In the genomic region with DNA sequence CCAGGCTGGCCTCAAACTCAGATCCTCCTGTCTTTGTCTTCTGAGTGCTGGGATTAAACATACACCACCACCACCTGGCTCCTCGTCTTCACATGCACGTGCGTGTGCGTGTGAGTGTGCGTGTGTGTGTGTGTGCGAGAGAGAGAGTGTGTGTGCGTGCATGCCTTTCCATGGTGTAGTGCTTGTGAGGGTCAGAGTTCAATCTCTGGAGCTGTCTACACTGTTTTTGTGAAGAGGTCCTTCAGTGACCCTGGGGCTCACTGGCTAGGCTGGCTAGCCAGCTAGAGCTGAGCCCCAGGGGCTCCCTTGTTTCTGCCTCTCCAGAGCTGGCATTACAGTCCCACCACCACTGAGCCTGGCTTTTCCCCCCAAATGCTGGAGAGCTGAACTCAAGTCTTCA, we compare ENCODE assay signal across 25 mouse cellular contexts. TPM values are rescaled to one million over a fixed set of nuclear protein-coding genes. Genes with fewer than 3 reads are reported as not detected.
"Had no signal": no experiment of that assay in that cellular context is flagged by ENCODE, and none has a peak within 500 bp of the region (broad histone marks: within the 10 kb centered on the region; RNA-seq: fewer than 3 reads in every experiment).

No protein-coding gene starts in this region.

- H3K4me1 ChIP-seq: intestine, embryonic 15.5 days; liver, embryonic 13.5 days; midbrain, embryonic 15.5 days; neural tube, embryonic 12.5 days; neural tube, embryonic 15.5 days had no signal

- H3K27ac ChIP-seq: intestine, embryonic 15.5 days; left cerebral cortex, adult 2 months; liver, embryonic 13.5 days; midbrain, embryonic 15.5 days; neural tube, embryonic 12.5 days; neural tube, embryonic 15.5 days; stomach, postnatal 0 days had no signal

- H3K9ac ChIP-seq: intestine, embryonic 15.5 days; liver, embryonic 13.5 days; midbrain, embryonic 15.5 days; neural tube, embryonic 12.5 days; neural tube, embryonic 15.5 days had no signal

- H3K9me3 ChIP-seq: intestine, embryonic 15.5 days; liver, embryonic 13.5 days; midbrain, embryonic 15.5 days; neural tube, embryonic 12.5 days; neural tube, embryonic 15.5 days had no signal

- ATAC-seq: intestine, embryonic 15.5 days had no signal

- H3K4me2 ChIP-seq: intestine, embryonic 15.5 days; liver, embryonic 13.5 days; midbrain, embryonic 15.5 days; neural tube, embryonic 12.5 days; neural tube, embryonic 15.5 days had no signal

- H3K36me3 ChIP-seq: intestine, embryonic 15.5 days; liver, embryonic 13.5 days; midbrain, embryonic 10.5 days; midbrain, embryonic 15.5 days; neural tube, embryonic 12.5 days; neural tube, embryonic 15.5 days had no signal

- DNase-seq: kidney, adult 18-20 months; layer of hippocampus, postnatal 36 days; liver, embryonic 13.5 days; lung, adult 2 months; lung, postnatal 14 days; lung, postnatal 4 days; right cerebral cortex, adult 18-20 months; right cerebral cortex, postnatal 14 days; thymus, adult 2 months; thymus, postnatal 14 days; thymus, postnatal 4 days had no signal

- H3K4me3 ChIP-seq: intestine, embryonic 15.5 days; left cerebral cortex, adult 2 months; liver, embryonic 13.5 days; midbrain, embryonic 10.5 days; midbrain, embryonic 15.5 days; neural tube, embryonic 12.5 days; neural tube, embryonic 15.5 days had no signal

- H3K27me3 ChIP-seq: intestine, embryonic 15.5 days; midbrain, embryonic 15.5 days; neural tube, embryonic 12.5 days; neural tube, embryonic 15.5 days had no signal

RNA-seq across cellular contexts. Expression of gene Slc22a12, which starts 1.3 kb away (rescaled TPM):
- total RNA-seq: liver, adult 2 months; megakaryocyte progenitor cell, adult 5-6 weeks had no signal
- polyA plus RNA-seq: limb, embryonic 11.5 days; limb, embryonic 14.5 days; liver, adult 2 months; liver, embryonic 13.5 days; liver, embryonic 16.5 days; lung, embryonic 16.5 days; midbrain, embryonic 10.5 days; neural tube, embryonic 12.5 days; stomach, embryonic 14.5 days; stomach, postnatal 0 days had no signal
